Mouse (Mus musculus): ENCODE measurements around the gene Eif5a. TPM values are rescaled to one million over a fixed set of nuclear protein-coding genes. Genes with fewer than 3 reads are reported as not detected.
A peak's percentile ranks its signal among the peaks of the same experiment; 100 is the strongest.

The Eif5a gene
- polyA plus RNA-seq, 1 experiment = 702 TPM

DNA sequence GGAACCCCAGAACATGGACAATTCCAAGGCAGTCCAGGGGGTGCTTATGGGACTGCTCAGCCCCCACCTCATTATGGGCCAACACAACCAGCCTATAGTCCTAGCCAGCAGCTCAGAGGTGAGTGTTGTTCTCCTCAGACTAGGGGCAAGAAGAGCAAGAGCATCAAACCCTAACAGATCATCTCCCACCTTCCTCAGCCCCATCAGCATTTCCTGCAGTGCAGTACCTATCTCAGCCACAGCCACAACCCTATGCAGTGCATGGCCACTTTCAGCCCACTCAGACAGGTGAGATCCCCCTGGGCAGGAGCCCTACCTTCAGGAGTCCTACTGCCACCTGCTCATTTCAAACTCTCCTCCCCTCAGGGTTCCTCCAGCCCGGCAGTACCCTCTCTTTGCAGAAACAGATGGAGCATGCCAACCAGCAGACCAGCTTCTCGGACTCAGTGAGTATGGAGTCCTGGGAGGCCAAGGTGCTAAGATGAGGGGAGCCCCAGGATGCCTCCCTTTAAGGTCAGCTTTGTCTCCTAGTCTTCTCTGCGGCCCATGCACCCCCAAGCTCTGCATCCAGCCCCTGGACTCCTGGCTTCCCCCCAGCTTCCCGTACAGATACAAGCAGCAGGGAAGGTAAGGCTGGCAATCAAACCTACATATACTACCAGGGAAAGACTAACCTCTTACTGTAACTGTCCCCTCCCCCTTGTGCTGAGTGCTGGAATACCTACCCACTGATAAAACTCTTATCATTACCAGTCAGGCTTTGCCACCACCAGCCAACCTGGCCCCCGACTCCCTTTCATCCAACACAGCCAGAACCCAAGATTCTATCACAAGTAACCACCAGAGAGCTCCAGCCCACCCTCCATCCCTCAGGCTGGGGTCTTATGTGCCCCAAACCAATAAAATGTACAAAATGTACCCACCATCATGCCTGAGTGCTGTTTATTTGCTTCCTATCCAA lies 5.8 kb downstream of the Eif5a start:
- H3K4me1 ChIP-seq (ENCODE audit: control insufficient read depth, insufficient read depth, low read length) = peaks cover 20% of the 10 kb centered on the region
- no peak overlapping the region for H3K27ac ChIP-seq (ENCODE audit: control insufficient read depth, insufficient read depth, low read depth, low read length)
- peaks cover 7% of the 10 kb centered on the region for H3K36me3 ChIP-seq (ENCODE audit: control insufficient read depth, insufficient read depth, low read length)
- TF ChIP-seq CTCF (IDR thresholded peaks at IDR 0.05; ENCODE audit: control insufficient read depth, insufficient read depth, insufficient replicate concordance, low read depth, low read length) (no peak), POLR2A (IDR thresholded peaks at IDR 0.05; ENCODE audit: control insufficient read depth, low read depth, low read length) (peak; percentile 17; the same call in 1 of the 2 replicates)
- no peaks in the 10 kb centered on the region for H3K27me3 ChIP-seq (ENCODE audit: control insufficient read depth, insufficient read depth, low read length)
- no peak overlapping the region for H3K4me3 ChIP-seq (ENCODE audit: control insufficient read depth, low read depth, low read length)

DNA sequence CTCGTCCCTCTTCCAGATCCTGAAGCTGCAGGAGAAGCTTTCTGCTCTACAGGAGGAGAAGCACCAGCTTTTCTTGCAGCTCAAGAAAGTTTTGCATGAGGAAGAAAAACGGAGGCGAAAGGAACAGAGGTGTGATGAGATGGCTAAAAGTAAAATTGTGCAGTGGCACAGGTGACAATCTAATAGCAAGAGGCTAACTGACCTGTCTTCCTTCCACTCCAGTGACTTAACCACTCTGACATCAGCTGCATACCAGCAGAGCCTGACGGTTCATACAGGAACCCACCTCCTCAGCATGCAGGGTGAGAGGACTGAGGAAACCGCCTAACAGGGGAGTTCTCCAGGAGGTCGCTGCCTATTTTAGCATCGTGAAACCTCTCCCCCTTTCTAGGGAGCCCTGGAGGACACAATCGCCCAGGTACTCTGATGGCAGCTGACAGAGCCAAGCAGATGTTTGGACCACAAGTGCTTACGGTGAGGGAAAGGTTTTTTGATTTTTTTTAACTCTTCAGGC lies 6.8 kb downstream of the Eif5a start:
- peak overlapping the region; percentile 86 for H3K4me3 ChIP-seq (ENCODE audit: control insufficient read depth, low read depth, low read length)
- no peak overlapping the region for H3K27ac ChIP-seq (ENCODE audit: control insufficient read depth, insufficient read depth, low read depth, low read length)
- no peak for TF ChIP-seq CTCF (IDR thresholded peaks at IDR 0.05; ENCODE audit: control insufficient read depth, insufficient read depth, insufficient replicate concordance, low read depth, low read length)
- peaks cover 18% of the 10 kb centered on the region for H3K4me1 ChIP-seq (ENCODE audit: control insufficient read depth, insufficient read depth, low read length)
- peaks cover 10% of the 10 kb centered on the region for H3K36me3 ChIP-seq (ENCODE audit: control insufficient read depth, insufficient read depth, low read length)
- H3K27me3 ChIP-seq (ENCODE audit: control insufficient read depth, insufficient read depth, low read length) = no peaks in the 10 kb centered on the region

DNA sequence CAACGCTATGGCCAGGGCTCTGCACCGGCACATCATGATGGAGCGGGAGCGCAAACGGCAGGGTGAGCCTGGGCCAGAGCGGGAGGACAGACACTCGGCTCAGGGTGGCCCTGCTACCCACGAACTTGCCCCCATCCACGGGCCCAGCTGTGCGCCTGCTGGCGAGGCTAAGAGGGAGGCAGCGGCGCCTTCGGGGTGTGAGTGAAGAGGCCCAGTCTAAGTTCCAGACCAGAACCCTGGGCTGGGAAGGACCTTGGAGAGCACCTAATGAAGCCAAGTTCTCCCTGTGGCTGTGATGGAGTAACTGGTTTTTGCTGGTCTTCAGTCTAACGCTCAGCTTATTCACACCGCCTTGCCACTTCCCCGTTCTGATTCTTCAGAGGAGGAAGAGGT lies 7.4 kb downstream of the Eif5a start:
- H3K4me1 ChIP-seq (ENCODE audit: control insufficient read depth, insufficient read depth, low read length) = peaks cover 15% of the 10 kb centered on the region

GRCm38 (mm10) chr11:69913554-69914371 lies 8.0 kb downstream of the Eif5a start, which contains the start of gene Gps2:
Gene Gps2, plus strand, starts transcription at chr11:69913888.
- Histone ChIP-seq H3K4me1 (ENCODE audit: control insufficient read depth, insufficient read depth, low read length) (peaks cover 10% of the 10 kb centered on the region), H3K36me3 (ENCODE audit: control insufficient read depth, insufficient read depth, low read length) (peaks cover 4% of the 10 kb centered on the region), H3K27me3 (ENCODE audit: control insufficient read depth, insufficient read depth, low read length) (no peaks in the 10 kb centered on the region), H3K27ac (ENCODE audit: control insufficient read depth, insufficient read depth, low read depth, low read length) (peak within 1 kb of the TSS; percentile 61), H3K4me3 (ENCODE audit: control insufficient read depth, low read depth, low read length) (peak within 1 kb of the TSS; percentile 86)
- TF ChIP-seq POLR2A (IDR thresholded peaks at IDR 0.05; ENCODE audit: control insufficient read depth, low read depth, low read length) (peak; percentile 59), CTCF (IDR thresholded peaks at IDR 0.05; ENCODE audit: control insufficient read depth, insufficient read depth, insufficient replicate concordance, low read depth, low read length) (no peak)

More for the DNA sequence above, 7.4 kb downstream of the Eif5a start:
- H3K36me3 ChIP-seq (ENCODE audit: control insufficient read depth, insufficient read depth, low read length) = peaks cover 7% of the 10 kb centered on the region
- TF ChIP-seq POLR2A (IDR thresholded peaks at IDR 0.05; ENCODE audit: control insufficient read depth, low read depth, low read length) (no peak; the same call in 1 of the 2 replicates), CTCF (IDR thresholded peaks at IDR 0.05; ENCODE audit: control insufficient read depth, insufficient read depth, insufficient replicate concordance, low read depth, low read length) (no peak)
- H3K27ac ChIP-seq (ENCODE audit: control insufficient read depth, insufficient read depth, low read depth, low read length) = peak overlapping the region; percentile 33
- H3K4me3 ChIP-seq (ENCODE audit: control insufficient read depth, low read depth, low read length) = peak overlapping the region; percentile 86
- H3K27me3 ChIP-seq (ENCODE audit: control insufficient read depth, insufficient read depth, low read length) = no peaks in the 10 kb centered on the region

DNA sequence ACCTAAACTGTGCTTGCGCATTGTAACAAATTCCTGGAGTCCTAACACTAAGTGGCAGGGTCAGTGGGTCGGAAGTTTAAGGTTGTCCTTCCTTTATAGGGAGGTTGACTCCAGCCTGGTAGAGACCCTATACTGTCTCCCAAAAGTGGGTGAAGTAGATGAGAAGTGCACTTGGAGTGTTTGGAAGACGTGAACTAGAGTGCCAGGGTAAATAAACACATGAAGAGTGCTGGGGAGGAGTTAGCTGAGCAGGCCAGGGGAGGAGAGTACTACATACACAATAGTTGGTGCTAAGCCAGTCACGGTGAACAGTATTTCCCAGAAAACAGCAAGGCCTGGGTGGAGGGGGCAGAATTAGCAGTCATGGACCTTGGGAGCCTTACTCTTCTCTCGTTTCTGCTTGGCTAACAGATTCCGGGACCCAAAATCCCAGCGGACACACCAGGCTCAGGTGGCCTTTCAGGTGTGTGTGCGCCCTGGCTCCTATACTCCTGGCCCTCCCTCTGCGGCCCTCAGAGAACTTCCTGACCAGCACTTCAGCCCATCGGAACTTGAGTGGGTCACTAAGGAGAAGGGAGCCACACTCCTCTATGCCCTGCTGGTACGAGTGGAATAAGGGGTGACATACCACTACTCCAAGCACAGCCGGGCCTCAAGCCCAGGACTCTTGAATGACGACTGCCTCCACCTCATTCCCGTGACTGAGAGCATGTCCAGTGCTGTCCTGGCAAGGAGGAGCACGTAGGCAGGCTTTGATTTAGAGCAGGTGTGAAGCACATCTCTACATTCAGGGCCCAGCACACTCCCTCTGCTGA lies 8.8 kb downstream of the Eif5a start:
- H3K4me1 ChIP-seq (ENCODE audit: control insufficient read depth, insufficient read depth, low read length) = peaks cover 10% of the 10 kb centered on the region
- TF ChIP-seq CTCF (IDR thresholded peaks at IDR 0.05; ENCODE audit: control insufficient read depth, insufficient read depth, insufficient replicate concordance, low read depth, low read length) = no peak
- TF ChIP-seq POLR2A (IDR thresholded peaks at IDR 0.05; ENCODE audit: control insufficient read depth, low read depth, low read length) = no peak
- no peaks in the 10 kb centered on the region for H3K27me3 ChIP-seq (ENCODE audit: control insufficient read depth, insufficient read depth, low read length)
- H3K4me3 ChIP-seq (ENCODE audit: control insufficient read depth, low read depth, low read length) = peak overlapping the region; percentile 86
- H3K36me3 ChIP-seq (ENCODE audit: control insufficient read depth, insufficient read depth, low read length) = peaks cover 2% of the 10 kb centered on the region
- H3K27ac ChIP-seq (ENCODE audit: control insufficient read depth, insufficient read depth, low read depth, low read length) = peak overlapping the region; percentile 7; the same call in 1 of the 2 replicates

DNA sequence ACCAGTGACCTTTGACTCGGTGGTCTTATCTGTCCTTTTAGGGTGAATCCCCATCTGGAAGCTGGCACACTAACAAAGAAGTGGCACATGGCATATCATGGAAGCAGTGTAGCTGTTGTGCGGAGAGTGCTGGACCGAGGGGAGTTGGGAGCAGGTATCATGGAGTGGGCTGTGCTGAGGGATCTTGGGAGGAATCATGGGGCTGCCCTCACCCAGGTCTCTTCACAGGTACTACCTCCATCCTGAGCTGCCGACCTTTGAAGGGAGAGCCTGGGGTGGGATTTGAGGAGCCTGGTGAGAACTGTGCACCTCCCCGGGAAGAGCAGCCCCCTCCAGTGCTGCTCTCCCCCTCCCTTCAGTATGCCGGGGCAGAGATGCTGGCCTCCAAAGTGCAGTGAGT lies 10.1 kb downstream of the Eif5a start:
- TF ChIP-seq POLR2A (IDR thresholded peaks at IDR 0.05; ENCODE audit: control insufficient read depth, low read depth, low read length) (no peak), CTCF (IDR thresholded peaks at IDR 0.05; ENCODE audit: control insufficient read depth, insufficient read depth, insufficient replicate concordance, low read depth, low read length) (no peak)
- peaks cover 10% of the 10 kb centered on the region for H3K4me1 ChIP-seq (ENCODE audit: control insufficient read depth, insufficient read depth, low read length)
- H3K27ac ChIP-seq (ENCODE audit: control insufficient read depth, insufficient read depth, low read depth, low read length) = no peak overlapping the region
- H3K4me3 ChIP-seq (ENCODE audit: control insufficient read depth, low read depth, low read length) = no peak overlapping the region
- H3K36me3 ChIP-seq (ENCODE audit: control insufficient read depth, insufficient read depth, low read length) = peaks cover 6% of the 10 kb centered on the region
- no peaks in the 10 kb centered on the region for H3K27me3 ChIP-seq (ENCODE audit: control insufficient read depth, insufficient read depth, low read length)

Measured in testis, adult 2 months (tissue).